Mouse (Mus musculus) T-helper 2 cell (primary cell): ENCODE measurements around the gene Ttc39b.
"Not testable (repeated sequence)": the region's sequence is repeated elsewhere in the genome, so short reads cannot be mapped to it uniquely, and the experiment has no call there.

Experiments used
- in situ Hi-C: fragments of 300-600 bp; cut with MboI, MseI; formaldehyde crosslinking; loops from one replicate; pipeline ENCODE4 v1.15.1; 2025; ENCODE audit warnings: high pct_unique_total_duplicates

Gene Ttc39b

DNA sequence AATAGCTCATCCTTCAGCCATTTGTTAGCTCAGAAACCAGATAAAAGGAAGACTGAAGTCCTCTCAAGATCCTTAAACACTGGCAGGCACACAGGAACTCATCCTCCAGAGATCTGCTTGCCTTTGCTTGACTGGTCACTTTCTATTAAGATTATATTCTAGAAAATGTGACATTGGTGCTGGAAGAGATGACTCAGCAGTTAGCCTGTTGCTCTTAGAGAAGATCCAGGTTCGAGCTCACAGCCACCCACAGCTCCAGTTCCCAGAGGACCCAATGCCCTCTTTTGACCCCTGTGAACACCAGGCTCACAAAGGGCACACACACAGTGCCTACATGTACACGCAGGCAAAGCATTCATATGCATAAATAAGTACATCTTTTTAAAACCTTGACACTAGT, 49.8 kb downstream of the Ttc39b start:
- in situ Hi-C loops, result no loop called here

DNA sequence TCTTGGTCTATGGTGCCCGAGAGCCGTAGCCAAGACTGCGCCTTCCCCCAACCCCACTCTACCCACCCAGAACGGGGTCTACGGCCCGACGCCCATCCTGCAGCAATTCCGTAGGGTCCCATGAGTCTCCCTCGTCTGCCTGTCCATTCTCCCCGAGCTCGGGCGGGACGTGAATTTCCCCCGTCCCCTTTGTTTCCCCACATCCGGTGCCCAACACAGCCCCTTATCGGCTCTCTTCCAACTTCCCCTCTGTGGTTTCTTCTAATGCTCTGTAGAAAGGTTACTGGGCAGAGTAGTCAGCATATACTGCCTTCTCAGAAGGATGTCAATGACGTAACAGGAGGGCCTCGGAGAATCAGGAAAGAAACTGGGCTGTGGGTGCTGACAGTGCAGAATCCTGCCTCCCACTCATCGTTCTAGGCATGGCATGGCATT, 50.4 kb downstream of the Ttc39b start:
- in situ Hi-C loops, result no loop called here

DNA sequence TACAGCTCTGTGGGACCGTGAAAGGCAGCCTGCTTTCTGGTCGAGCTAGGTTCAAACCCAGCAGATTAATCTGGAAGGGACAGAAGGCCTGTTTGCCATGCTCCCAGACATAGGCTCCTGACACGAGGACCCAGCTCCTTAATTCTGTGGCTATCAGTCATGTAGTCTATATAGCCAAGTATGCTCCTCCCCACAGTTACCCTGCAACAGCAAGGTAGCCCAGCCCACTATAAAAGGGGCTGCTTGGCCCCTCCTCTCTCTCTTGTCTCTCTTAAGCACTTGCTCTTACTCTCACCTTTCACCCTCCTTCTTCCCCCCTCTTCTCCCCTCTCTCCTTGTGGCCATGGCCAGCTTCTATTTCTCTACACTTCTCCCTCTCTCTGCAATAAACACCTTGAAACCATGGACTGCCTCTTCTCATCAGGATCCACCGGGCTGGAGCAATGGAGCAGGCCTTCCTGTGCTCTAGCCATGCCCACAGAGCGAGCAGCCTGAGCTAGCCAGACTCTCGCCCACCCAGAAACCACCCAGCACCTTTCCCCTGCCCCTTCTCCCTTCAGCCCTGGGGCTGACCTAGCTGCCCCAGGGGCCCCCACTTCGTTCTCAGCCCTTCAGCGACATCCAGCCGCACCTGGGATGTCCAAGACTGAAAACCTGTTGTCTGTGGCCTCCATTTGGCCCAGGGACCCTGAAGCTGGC, 51.0 kb downstream of the Ttc39b start:
- in situ Hi-C loops, result no loop called here

DNA sequence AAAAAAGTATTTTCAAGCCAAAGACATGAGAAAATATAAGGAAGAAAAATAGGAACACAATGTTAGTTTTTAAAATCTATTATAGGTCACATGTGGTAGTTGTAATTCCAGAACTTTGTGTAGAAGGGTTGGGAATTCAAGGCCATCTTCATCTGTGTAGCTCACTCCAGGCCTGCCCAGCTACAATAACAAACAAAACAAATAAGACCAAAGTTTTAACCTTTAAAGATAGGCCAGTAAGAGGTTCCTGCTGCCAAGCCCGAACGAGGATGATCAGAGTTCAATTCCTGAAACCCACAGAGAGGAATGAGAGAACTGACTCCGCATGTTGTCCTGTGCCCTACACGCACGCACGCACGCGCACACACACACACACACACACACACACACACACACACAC, 53.6 kb downstream of the Ttc39b start:
- in situ Hi-C loops, result no loop called here

DNA sequence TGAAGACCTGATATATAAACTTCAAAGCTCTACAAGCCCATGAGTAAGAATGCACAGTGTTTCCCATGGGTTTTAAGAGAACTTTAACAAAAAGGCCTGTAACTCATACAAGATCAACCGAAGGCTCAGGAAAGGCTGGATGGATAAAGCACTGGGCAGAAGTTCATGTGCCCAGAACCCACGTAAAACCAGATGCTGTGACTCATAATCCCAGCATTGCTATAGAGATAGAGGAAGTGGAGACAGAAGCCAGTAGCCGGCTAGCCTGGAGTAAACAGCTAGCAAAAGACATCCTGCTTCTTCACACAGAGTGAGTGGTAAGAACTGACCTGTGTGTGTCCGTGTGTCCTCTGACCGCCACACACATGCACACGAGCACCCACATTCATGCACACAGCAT, 54.4 kb downstream of the Ttc39b start:
- in situ Hi-C loops, result no loop called here

DNA sequence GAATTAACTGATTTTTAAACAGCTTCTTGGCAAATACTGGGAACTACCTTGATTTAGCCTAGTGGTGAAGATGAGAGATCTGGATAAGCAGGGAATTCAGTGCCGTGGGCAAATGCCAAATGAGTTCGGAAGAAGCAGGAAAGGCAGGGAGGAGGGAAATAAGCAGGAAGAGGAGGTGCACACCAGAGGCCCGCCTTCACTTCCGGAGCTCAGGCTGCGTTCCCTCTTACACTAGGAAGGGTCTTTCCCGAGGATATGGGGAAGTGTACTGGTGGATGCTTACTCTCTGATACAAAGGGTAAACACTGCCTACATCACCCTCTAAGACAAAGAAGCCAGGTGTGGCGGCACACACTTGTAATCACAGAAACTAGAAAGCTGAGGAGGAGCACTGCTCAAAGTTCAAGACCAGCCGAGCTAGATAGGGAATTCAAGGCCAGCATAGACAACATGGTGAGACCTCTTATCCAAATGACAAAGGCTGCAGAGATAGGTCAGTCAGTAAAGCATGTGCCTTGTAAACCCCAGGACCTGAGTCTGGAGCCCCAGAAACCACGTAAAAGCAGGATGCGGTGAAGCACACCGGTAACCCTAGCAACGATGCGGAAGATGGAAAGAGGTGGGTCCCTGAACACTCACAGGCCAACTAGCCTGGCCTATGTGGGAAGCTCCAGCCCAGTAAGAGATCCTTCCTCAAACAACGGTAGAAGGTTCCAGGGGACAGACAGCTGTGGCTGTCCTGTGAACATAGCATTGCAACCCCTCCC, 57.9 kb downstream of the Ttc39b start:
- in situ Hi-C loops, result no loop called here

DNA sequence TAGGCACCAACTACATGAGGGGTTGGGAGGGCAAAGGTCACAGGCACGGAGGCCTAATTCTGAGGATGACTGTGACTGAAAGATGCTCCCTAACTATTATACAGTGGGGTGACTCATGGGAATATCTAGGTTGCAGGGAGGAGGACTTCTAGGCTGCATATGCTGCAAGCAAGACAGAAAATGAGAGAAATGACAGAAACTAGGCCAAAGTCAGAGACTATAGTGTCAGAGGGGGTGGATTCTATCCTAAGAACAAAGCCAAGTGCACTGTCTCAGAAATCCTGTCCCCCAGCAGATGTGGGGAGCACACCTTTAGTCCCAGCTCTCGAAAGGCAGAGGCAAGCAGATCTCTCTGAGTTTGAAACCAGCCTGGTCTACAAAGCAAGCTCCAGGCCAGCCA, 59.2 kb downstream of the Ttc39b start:
- in situ Hi-C loops, result no loop called here

DNA sequence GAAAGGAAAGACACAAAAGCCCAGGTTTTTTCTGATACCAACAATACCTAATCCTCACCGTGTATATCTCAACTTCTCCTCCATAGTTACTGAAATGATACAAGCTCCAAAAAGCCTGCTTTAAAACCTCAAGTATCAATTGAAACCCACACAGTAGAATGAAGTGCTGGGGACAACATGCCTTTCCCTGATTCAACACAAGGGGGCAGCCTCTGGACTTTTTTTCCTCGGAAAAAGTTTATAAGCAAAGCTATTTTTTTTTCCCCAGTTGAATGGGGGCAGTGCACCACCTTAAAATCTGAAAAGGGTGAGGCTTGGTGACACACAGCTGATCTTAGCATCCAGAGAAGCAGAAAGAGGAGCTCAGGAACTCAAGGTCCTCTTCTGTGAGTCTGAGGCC, 62.1 kb downstream of the Ttc39b start:
- in situ Hi-C loops, result no loop called here

DNA sequence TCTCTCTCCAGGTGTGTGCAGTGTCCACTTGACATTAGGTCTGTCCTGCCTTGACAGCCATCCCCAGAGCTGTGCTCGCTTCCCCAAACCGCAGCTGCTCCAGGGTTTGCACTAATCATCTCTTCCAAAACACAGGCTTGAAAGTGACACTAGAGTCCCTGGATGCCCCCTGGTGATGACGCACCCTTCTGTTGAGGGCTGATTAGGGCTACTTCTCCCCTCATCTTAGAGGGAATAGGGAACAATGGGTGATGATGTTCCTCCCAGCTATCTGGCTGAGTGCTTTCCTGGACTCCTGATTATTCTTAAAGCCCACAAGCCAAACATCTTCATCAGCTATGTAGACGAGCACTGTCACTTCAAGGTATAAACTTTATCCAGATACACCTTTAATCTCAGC, 64.4 kb downstream of the Ttc39b start:
- in situ Hi-C loops, result no loop called here

DNA sequence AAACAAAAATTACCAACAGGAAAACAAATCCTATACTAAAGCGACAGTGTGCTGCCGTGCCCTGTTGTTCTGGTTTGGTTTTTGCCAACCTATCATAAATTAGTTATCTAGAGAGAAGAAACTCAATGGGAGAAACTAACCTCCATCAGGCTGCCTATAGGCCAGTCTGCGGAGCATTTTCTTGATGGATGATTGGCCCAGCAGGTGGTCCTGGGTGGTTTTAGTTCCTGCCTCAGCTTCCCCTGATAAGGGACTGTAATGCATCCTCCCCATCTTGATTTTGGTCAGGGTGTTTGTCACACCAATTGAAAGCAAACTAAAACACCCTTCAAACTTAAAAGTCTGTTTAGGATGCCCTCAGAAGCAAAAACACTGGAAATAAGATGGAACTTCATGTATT, 65.8 kb downstream of the Ttc39b start:
- in situ Hi-C loops, result no loop called here

DNA sequence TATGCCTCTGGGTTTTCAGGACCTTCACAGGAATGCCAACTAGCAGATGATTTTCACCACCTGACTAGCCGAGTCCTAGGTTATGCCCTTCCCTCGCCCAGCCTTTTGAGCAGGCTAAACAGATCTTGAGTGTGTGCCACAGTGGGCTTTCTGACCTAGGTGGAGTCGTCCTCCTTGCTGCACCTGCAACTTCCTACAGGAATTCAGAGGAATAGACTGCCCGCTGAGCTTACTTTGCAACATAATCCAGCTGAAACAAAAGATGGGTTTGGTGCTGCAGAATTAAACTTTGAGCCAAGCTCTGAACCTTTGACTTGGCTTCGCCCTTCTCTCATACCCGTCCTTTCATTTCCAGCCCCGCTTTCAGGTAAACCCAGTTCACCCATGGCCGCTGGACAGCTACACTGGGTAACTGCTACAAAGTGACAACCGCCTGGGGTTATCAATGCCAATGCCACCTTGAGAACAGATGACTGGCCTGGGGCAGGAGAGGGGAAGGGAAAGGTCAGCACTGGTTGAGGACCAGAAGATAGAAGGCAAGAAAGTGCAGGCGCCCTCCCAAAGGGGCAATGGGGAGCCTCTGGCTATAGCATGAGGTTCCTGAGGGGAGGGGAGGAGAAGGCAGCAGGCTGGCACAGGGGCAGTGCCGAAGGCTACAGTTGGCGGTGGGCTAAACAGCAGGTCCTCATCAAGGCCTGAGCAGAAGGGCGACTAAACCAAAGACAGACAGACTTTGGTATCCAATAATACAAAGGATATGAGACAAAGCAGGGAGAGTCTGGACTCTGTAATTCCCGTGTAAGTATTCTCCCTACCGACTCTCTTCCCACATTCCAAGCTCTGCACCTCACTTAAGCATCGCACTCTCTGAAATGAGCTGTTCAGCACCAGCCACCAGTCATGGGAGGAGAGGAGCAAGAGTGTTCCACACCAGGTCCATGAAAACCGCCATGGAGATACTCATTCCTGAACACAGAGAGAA, 66.5 kb downstream of the Ttc39b start:
- in situ Hi-C loops, result no loop called here

DNA sequence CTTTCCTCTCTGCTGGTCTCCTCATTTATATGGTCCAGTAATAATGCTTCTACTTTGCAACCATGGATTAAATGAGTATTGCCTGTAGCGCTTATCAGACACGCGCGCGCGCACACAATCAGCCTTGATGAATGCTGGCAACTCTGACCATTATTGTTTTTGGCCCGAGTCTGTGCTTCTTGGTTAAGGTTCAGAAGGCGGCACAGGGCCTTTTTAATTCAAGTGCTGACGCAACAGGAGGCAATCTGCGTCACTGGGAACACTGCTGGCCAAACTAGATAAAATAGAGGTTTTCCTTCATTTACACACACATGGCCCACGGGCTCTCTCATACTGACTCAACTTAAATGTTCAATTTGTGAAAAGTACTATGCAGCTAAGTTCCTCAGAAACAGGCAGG, 67.3 kb downstream of the Ttc39b start:
- in situ Hi-C loops, result no loop called here

DNA sequence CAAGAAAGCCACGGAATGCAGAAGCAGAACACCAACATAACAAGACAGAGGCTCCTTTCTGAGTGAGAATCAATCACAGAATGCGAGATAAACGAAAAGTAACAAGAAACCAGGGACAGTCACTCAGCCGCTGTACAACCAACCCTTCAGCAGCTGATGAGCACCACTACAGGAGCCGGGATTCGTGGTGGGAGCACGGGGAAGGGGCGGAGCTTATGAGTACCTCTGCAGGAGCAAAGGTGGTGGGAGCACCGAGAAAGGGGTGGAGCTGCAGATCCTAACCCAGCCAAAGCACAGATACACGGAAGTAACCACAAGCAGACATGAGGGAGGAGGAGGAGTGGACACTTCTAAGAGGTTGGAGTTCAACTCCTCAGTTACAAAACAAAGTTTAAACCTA, 69.1 kb downstream of the Ttc39b start:
- in situ Hi-C loops, result no loop called here

DNA sequence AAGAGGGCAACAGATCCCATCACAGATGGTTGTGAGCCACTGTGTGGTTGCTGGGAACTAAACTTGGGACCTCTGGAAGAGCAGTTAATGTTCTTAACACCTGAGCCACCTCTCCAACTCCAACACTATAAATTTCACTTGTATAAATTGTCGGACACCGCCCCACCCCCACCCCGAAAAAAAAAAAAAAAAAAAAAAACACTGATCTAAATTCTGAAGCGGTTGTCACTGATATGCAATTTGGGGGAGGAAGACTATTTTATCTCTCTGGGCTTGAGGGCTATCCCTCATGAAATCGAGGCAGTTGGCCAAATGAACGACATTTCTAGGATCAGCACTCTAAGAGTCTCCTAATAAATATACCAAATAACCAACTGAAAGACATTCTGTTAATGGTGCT, 70.4 kb downstream of the Ttc39b start:
- in situ Hi-C loops, result no loop called here

DNA sequence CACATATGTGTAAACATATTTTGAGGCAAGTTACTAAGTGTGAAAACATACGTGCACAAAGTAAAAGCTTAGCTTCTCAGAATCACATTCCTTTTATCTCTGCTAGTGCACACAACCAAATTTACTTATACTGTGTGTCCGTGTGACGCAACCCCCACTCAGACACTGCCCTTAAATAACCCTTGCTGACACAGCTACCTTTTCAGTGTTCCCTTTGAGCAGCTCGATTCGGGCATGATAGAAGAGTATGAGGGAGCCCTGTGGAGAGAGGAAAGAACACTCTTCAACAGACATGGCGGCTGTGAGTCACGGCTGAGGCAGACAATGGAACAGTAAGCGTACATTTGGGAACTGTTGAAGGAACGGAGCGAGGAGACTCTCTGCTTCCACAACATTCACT, 80.3 kb downstream of the Ttc39b start:
- in situ Hi-C loops, result no loop called here

DNA sequence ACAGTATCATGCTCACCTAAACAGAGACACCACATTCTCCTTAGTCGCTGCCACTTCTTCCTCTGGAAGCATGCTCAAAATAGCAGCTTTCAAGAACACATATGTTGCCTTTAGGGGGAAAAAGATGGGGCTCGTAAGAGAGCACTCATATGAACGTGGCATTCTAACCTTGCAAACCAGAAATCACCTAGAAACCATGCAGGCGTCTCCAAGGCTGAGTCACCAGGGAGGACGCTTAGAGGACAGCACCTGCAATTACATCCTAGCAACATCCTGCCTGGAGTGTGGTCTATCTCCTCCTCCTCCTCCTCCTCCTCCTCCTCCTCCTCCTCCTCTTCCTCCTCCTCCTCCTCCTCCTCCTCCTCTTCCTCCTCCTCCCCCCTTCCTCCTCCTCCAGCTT, 82.4 kb downstream of the Ttc39b start:
- in situ Hi-C loops, result no loop called here

DNA sequence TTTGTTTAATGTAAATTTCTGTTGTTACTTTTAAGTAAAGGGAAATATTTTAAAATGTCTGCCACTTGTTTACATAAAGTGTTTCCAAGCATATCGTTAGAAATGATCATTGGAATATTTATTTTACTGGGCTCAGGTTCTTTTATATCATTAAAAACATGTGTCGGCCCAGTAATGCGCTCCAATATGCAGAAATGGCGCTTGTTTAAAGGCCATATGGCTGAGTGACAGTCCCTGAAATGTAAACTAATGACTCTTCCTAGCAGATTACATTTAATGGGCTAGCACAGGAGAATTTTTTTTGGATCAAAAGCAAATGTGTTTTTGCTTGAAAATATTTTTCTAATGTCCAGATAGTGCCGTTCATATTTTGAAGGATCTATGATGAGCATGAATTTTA, 86.4 kb downstream of the Ttc39b start:
- in situ Hi-C loops, result no loop called here

DNA sequence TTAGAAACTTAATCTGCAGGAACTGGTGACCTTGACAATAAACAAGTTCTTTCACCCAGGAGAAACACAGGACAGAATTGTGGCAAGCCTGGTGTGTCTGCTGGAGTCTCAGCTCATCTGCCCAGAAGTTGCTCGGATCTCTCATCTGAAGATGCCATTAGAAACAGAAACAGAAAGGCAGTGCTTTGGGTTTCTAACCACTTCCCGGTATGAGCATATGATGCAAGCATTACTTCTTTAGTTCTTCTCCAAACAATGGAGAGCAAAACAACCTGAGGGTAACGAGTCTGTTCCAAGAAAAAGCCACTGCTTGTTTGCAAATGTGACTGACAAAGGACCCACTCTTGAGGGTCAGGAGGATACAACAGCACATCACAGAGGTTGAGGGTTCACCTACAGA, 88.8 kb downstream of the Ttc39b start:
- in situ Hi-C loops, result not testable (repeated sequence)

DNA sequence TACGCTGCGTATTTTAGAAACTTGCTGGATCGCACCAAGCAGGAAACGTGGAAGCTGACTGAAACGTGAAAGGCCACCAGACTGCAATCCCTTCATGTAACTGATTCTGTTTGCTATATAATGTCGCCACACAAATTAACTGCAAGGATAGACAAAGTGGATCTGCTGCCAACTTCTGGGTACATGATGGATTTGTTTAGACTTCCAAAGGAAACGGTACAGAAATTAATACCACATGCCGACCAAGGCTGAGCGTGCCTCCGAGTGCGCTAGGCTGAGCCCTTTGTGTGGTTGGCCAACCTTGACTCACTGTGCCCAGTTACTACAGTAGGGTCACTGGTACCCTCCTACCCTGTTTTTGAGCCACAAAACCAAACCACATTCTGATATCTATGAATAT, 89.3 kb downstream of the Ttc39b start:
- in situ Hi-C loops, result no loop called here

DNA sequence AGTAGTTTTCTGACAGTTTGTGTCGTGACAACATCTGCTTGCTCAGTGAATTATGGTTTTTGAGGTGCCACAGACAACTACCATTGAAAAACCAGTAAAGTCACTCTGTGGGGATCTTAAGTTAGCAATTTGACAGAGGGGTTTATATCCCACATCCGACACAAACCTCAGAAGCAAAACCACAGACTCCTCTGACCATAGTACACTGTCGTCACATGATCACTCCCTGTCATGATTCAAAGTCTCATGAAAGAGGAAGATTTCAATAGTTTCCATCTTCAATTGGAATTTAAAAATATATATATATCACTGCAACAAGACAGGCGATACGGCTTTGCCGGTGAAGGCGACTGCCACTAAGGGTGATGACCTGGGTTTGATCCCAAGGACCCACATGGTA, 89.9 kb downstream of the Ttc39b start:
- in situ Hi-C loops, result no loop called here

DNA sequence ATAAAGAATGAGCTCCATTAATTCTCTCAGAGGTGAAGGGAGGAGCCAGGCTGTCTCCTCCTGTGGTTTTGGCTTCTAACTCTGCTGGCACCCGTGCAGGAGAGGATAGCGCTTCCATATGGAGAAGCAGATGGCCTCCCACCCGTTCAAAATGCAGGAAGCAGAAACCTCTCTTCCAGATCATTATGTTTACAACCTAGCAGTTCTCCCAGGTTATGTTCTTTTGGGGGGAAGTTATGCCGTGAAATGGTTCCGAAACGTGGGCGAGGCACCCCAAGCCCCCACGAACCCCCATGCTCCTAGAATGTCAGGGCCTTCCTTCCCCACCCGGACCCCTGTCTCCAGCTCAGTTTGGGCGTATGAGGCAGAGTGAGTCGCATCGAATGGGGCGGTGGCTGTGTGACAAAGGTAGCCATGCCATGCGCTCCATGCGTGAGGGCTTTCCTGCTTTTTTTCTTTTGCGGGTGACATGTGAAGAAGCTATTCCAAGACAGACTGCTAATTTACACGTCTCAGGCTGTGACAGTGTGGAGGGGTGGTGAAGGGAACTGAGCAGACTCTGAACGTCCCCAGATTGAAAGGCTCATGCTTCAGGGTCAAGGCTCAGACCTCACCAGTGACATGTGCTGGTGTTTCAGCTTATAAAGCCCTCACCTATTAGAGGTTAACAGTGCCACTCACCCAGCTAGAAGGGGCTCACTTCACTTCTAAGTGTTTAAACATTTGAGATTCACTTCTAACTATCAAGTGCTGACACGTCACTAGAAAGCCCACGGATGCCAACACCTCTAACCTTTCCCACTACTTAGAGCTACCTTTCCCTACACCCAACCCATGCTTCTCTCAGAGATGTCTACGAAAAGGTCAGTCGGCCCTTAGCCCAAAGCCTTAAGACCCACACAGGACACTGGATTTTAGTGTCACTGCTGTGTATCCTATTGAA, 90.6 kb downstream of the Ttc39b start:
- in situ Hi-C loops, result no loop called here
